Mouse (Mus musculus) stomach, embryonic 14.5 days (tissue): ENCODE results near the gene Hsd17b6. TPM values are rescaled to one million over a fixed set of nuclear protein-coding genes. Genes with fewer than 3 reads are reported as not detected.

Experiments
- ATAC-seq: fragments of 200-750 bp; cut with Nextera tagmentation; 2 replicates; pipeline ENCODE4 v1.8.0; 2017; ENCODE audit warnings: low read depth, moderate TSS enrichment; ENCODE audit not compliant: insufficient number of reproducible peaks, insufficient read depth, low FRiP score
- H3K27ac ChIP-seq: fragments of 300-500 bp; sonication (generic); 2 replicates; pipeline ENCODE4 v1.5.1; 2014; ENCODE audit warnings: mild to moderate bottlenecking, low read length, moderate library complexity, mixed read lengths
- H3K27me3 ChIP-seq: fragments of 300-500 bp; sonication (generic); 2 replicates; pipeline ENCODE4 v1.6.1; 2014; ENCODE audit warnings: low read length, control low read depth, mixed read lengths; ENCODE audit not compliant: control insufficient read depth, insufficient read depth
- H3K36me3 ChIP-seq: fragments of 300-500 bp; sonication (generic); 2 replicates; pipeline ENCODE4 v1.6.1; 2014; ENCODE audit warnings: mild to moderate bottlenecking, control low read depth, low read length, moderate library complexity, mixed read lengths; ENCODE audit not compliant: control insufficient read depth, insufficient read depth
- H3K4me1 ChIP-seq: fragments of 300-500 bp; sonication (generic); 2 replicates; pipeline ENCODE4 v1.6.1; 2014; ENCODE audit warnings: low read length, control low read depth, mixed read lengths; ENCODE audit not compliant: control insufficient read depth, insufficient read depth
- H3K4me2 ChIP-seq: fragments of 300-500 bp; sonication (generic); replicated peaks from 2 replicates; pipeline ENCODE4 v1.6.1; 2014; ENCODE audit warnings: low read depth, low read length, control low read depth
- H3K4me3 ChIP-seq: fragments of 300-500 bp; sonication (generic); 2 replicates; pipeline ENCODE4 v1.5.1; 2014; ENCODE audit warnings: low read depth, low read length, control low read depth
- H3K9ac ChIP-seq: fragments of 300-500 bp; sonication (generic); replicated peaks from 2 replicates; pipeline ENCODE4 v1.6.1; 2014; ENCODE audit warnings: low read depth, mild to moderate bottlenecking, control low read depth, low read length, moderate library complexity, mixed read lengths
- H3K9me3 ChIP-seq: fragments of 300-500 bp; sonication (generic); 2 replicates; pipeline ENCODE4 v1.6.1; 2016; ENCODE audit warnings: low read depth, low read length, control low read depth; ENCODE audit not compliant: control insufficient read depth
- WGBS: fragments of 180-500 bp; shearing (Covaris S2); extraction: QIAGEN DNeasy Blood & Tissue Kit; methylation state at CpG from one replicate; pipeline ENCODE4 v1.1.7; 2014; 5-methylcytosine and 5-hydroxymethylcytosine counted together
- polyA plus RNA-seq: library from polyadenylated mRNA; unstranded; fragments of >200 nt; fragmentation: Nextera tagmentation; extraction: Ambion mirVana; gene quantifications from 2 replicates; pipeline ENCODE4 v1.2.1, GENCODE M21; 2014

Hsd17b6 gene
- polyA plus RNA-seq, 1 experiment from 2014 or later = not detected

- Histone ChIP-seq H3K36me3 (no peaks in the 10 kb centered on the region), H3K4me1 (no peaks in the 10 kb centered on the region), H3K27ac (no peak overlapping the region), H3K4me3 (no peak overlapping the region), H3K4me2 (no peak overlapping the region), H3K9me3 (no peaks in the 10 kb centered on the region), H3K9ac (no peak overlapping the region), H3K27me3 (no peaks in the 10 kb centered on the region)
- WGBS = 92% methylated on average over 3 of the region's 3 CpGs
- ATAC-seq = no peak
Observed at GRCm38 (mm10) chr10:127996690-127997089, 10.7 kb downstream of the Hsd17b6 start.

GRCm38 (mm10) chr10:127985601-127986000 lies 21.8 kb downstream of the Hsd17b6 start:
- Histone ChIP-seq H3K9ac (no peak overlapping the region), H3K9me3 (no peaks in the 10 kb centered on the region), H3K27me3 (no peaks in the 10 kb centered on the region), H3K4me3 (no peak overlapping the region), H3K27ac (no peak overlapping the region), H3K4me1 (no peaks in the 10 kb centered on the region), H3K4me2 (no peak overlapping the region), H3K36me3 (no peaks in the 10 kb centered on the region)
- WGBS = 78% methylated on average over 8 of the region's 8 CpGs
- no peak for ATAC-seq

- Histone ChIP-seq H3K4me1 (no peaks in the 10 kb centered on the region), H3K4me2 (no peak overlapping the region), H3K27ac (no peak overlapping the region), H3K4me3 (no peak overlapping the region), H3K9ac (no peak overlapping the region), H3K36me3 (no peaks in the 10 kb centered on the region), H3K27me3 (no peaks in the 10 kb centered on the region), H3K9me3 (no peaks in the 10 kb centered on the region)
- ATAC-seq = no peak
- WGBS = 80% methylated on average over 5 of the region's 5 CpGs
Observed at GRCm38 (mm10) chr10:127984650-127985049, 22.8 kb downstream of the Hsd17b6 start.

- no peak for ATAC-seq
- H3K36me3 ChIP-seq = no peaks in the 10 kb centered on the region
- no peak overlapping the region for H3K4me3 ChIP-seq
- no peak overlapping the region for H3K9ac ChIP-seq
- 38% methylated on average over 1 of the region's 1 CpGs for WGBS
- H3K27me3 ChIP-seq = no peaks in the 10 kb centered on the region
- H3K4me1 ChIP-seq = no peaks in the 10 kb centered on the region
- no peak overlapping the region for H3K4me2 ChIP-seq
- no peak overlapping the region for H3K27ac ChIP-seq
- H3K9me3 ChIP-seq = 0 out of 2 replicates have a peak, but pooled peaks cover 4% of the 10 kb centered on the region
Observed at GRCm38 (mm10) chr10:127975503-127975902, 31.9 kb downstream of the Hsd17b6 start.

GRCm38 (mm10) chr10:127974062-127974461 lies 33.3 kb downstream of the Hsd17b6 start:
- no peak overlapping the region for H3K4me3 ChIP-seq
- ATAC-seq = no peak
- H3K4me2 ChIP-seq = no peak overlapping the region
- H3K4me1 ChIP-seq = no peaks in the 10 kb centered on the region
- H3K27me3 ChIP-seq = no peaks in the 10 kb centered on the region
- no peak overlapping the region for H3K27ac ChIP-seq
- H3K9ac ChIP-seq = no peak overlapping the region
- 0 out of 2 replicates have a peak, but pooled peaks cover 4% of the 10 kb centered on the region for H3K9me3 ChIP-seq
- WGBS = 76% methylated on average over 3 of the region's 3 CpGs
- H3K36me3 ChIP-seq = no peaks in the 10 kb centered on the region

GRCm38 (mm10) chr10:127971135-127971534 lies 36.3 kb downstream of the Hsd17b6 start:
- H3K4me2 ChIP-seq = no peak overlapping the region
- no peak overlapping the region for H3K9ac ChIP-seq
- no peak overlapping the region for H3K4me3 ChIP-seq
- H3K36me3 ChIP-seq = no peaks in the 10 kb centered on the region
- 0 out of 2 replicates have a peak, but pooled peaks cover 4% of the 10 kb centered on the region for H3K9me3 ChIP-seq
- no peaks in the 10 kb centered on the region for H3K27me3 ChIP-seq
- no peaks in the 10 kb centered on the region for H3K4me1 ChIP-seq
- no peak overlapping the region for H3K27ac ChIP-seq
- 43% methylated on average over 3 of the region's 3 CpGs for WGBS
- ATAC-seq = no peak

GRCm38 (mm10) chr10:127970359-127970831 lies 37.0 kb downstream of the Hsd17b6 start:
- H3K4me2 ChIP-seq = no peak overlapping the region
- no peaks in the 10 kb centered on the region for H3K27me3 ChIP-seq
- H3K27ac ChIP-seq = no peak overlapping the region; the same call in 1 of the 2 replicates
- no peaks in the 10 kb centered on the region for H3K4me1 ChIP-seq
- WGBS = 59% methylated on average over 3 of the region's 3 CpGs
- no peak overlapping the region for H3K9ac ChIP-seq
- no peak for ATAC-seq
- H3K36me3 ChIP-seq = no peaks in the 10 kb centered on the region
- H3K9me3 ChIP-seq = 0 out of 2 replicates have a peak, but pooled peaks cover 4% of the 10 kb centered on the region
- H3K4me3 ChIP-seq = no peak overlapping the region

- Histone ChIP-seq H3K27me3 (no peaks in the 10 kb centered on the region), H3K4me3 (no peak overlapping the region), H3K36me3 (no peaks in the 10 kb centered on the region), H3K9me3 (0 out of 2 replicates have a peak, but pooled peaks cover 4% of the 10 kb centered on the region), H3K9ac (no peak overlapping the region), H3K4me1 (no peaks in the 10 kb centered on the region), H3K27ac (peak overlapping the region; percentile 15; the same call in 1 of the 2 replicates), H3K4me2 (no peak overlapping the region)
- peak; percentile 63; the same call in 1 of the 2 replicates for ATAC-seq
- WGBS = 56% methylated on average over 4 of the region's 4 CpGs
Observed at GRCm38 (mm10) chr10:127969820-127970219, 37.6 kb downstream of the Hsd17b6 start.

GRCm38 (mm10) chr10:127966506-127966905 lies 40.9 kb downstream of the Hsd17b6 start:
- WGBS = 86% methylated on average over 6 of the region's 6 CpGs
- no peak overlapping the region for H3K27ac ChIP-seq
- H3K9me3 ChIP-seq = no peaks in the 10 kb centered on the region
- H3K4me2 ChIP-seq = no peak overlapping the region
- no peaks in the 10 kb centered on the region for H3K36me3 ChIP-seq
- no peak for ATAC-seq
- no peak overlapping the region for H3K4me3 ChIP-seq
- no peaks in the 10 kb centered on the region for H3K4me1 ChIP-seq
- H3K27me3 ChIP-seq = no peaks in the 10 kb centered on the region
- no peak overlapping the region for H3K9ac ChIP-seq
